Mouse (Mus musculus) embryonic fibroblast, embryonic 13.5 days (primary cell): ENCODE measurements around the gene Pltp.

Source experiments
- CTCF ChIP-seq: IDR thresholded peaks from 2 replicates; pipeline ENCODE4 v1.5.1; 2011; ENCODE audit warnings: mild to moderate bottlenecking, control low read depth, low read length, moderate library complexity, borderline replicate concordance; ENCODE audit not compliant: insufficient read depth
- POLR2A ChIP-seq: IDR thresholded peaks from 2 replicates; pipeline ENCODE4 v1.6.1; 2011; ENCODE audit warnings: low read depth, mild to moderate bottlenecking, control low read depth, low read length, moderate library complexity

DNA sequence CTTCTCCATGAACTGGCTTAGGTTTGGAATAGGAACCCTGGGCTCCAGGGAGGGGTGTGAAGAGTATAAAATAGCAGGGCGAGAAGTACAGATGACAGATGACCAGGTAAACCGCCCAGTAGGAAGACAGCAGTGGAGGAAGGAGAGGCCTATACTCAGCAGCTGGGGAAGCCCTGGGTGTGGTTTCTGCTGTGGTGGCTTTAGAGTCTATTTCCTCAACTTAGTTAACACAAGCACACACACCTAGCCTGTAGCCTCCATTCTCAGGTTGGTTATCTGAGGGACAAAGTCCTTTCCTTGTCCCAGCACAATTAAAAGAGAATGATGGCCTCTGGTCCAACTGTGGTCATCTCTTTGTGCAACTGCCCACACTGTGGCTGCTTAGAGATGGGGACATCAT, 32.4 kb upstream of the Pltp start:
- TF ChIP-seq POLR2A: no peak
- TF ChIP-seq CTCF: no peak
